Mouse (Mus musculus) left cerebral cortex, postnatal 14 days (tissue): ENCODE results near the gene Lrrc28. TPM values are rescaled to one million over a fixed set of nuclear protein-coding genes. Genes with fewer than 3 reads are reported as not detected.
A peak's percentile ranks its signal among the peaks of the same experiment; 100 is the strongest.

Experiments used
- DNase-seq, 2 experiments: peaks; one replicate each; pipeline ENCODE4 v3.0.0; 2021 to 2022; ENCODE audit warnings: low spot score in 2 of 2, mixed read lengths in 1 of 2
- intact Hi-C: fragments of 180-260 bp; cut with DNase I; formaldehyde crosslinking; loops from one replicate; pipeline ENCODE4 v1.15.1; 2025
- total RNA-seq, 2 experiments: library from RNA; stranded (reverse); gene quantifications; 2 replicates each; pipeline ENCODE4 v1.2.3; 2021

Lrrc28 gene
- total RNA-seq, 2 experiments from 2014 or later, result 34.1 to 34.8 TPM

GRCm38 (mm10) chr7:67608348-67609024 is 36.6 kb downstream of the Lrrc28 start:
- intact Hi-C loops, result no loop called here
- DNase-seq, result no peak

GRCm38 (mm10) chr7:67607669-67608347 is 37.3 kb downstream of the Lrrc28 start:
- intact Hi-C loops, result no loop called here
- DNase-seq, result no peak

- DNase-seq, result no peak
- intact Hi-C loops, result no loop called here
Measured at GRCm38 (mm10) chr7:67606250-67606649, 38.8 kb downstream of the Lrrc28 start.

GRCm38 (mm10) chr7:67605114-67605513 is 40.0 kb downstream of the Lrrc28 start:
- no peak for DNase-seq
- intact Hi-C loops, result no loop called here

- intact Hi-C loops, result no loop called here
- DNase-seq, result peak; percentile 76 to 91
Measured at GRCm38 (mm10) chr7:67598050-67598449, 47.0 kb downstream of the Lrrc28 start.

GRCm38 (mm10) chr7:67596961-67597360 is 48.1 kb downstream of the Lrrc28 start:
- no peak for DNase-seq
- intact Hi-C loops, result no loop called here

- intact Hi-C loops, result no loop called here
- DNase-seq, result no peak
Measured at GRCm38 (mm10) chr7:67596322-67596721, 48.7 kb downstream of the Lrrc28 start.

GRCm38 (mm10) chr7:67593902-67594301 is 51.2 kb downstream of the Lrrc28 start:
- DNase-seq, result no peak
- intact Hi-C loops, result no loop called here

- no peak for DNase-seq
- intact Hi-C loops, result no loop called here
Measured at GRCm38 (mm10) chr7:67592670-67593069, 52.4 kb downstream of the Lrrc28 start.

GRCm38 (mm10) chr7:67588743-67589142 is 56.3 kb downstream of the Lrrc28 start:
- no peak for DNase-seq
- intact Hi-C loops, result no loop called here

- intact Hi-C loops, result no loop called here
- DNase-seq, result no peak
Measured at GRCm38 (mm10) chr7:67586479-67586878, 58.6 kb downstream of the Lrrc28 start.

- intact Hi-C loops, result no loop called here
- no peak for DNase-seq
Measured at GRCm38 (mm10) chr7:67583852-67584251, 61.2 kb downstream of the Lrrc28 start.

- peak in 1 of 2 experiments; percentile 34 for DNase-seq
Measured at GRCm38 (mm10) chr7:67578783-67579482, 66.1 kb downstream of the Lrrc28 start.

GRCm38 (mm10) chr7:67578044-67578443 is 67.0 kb downstream of the Lrrc28 start:
- intact Hi-C loops, result no loop called here
- no peak for DNase-seq

More at GRCm38 (mm10) chr7:67578783-67579482, 66.1 kb downstream of the Lrrc28 start:
- intact Hi-C loops, result no loop called here

GRCm38 (mm10) chr7:67566510-67567237 is 78.4 kb downstream of the Lrrc28 start:
- DNase-seq, result no peak
- intact Hi-C loops, result no loop called here

- DNase-seq, result no peak
- intact Hi-C loops, result no loop called here
Measured at GRCm38 (mm10) chr7:67565132-67565531, 79.9 kb downstream of the Lrrc28 start.

- intact Hi-C loops, result no loop called here
- DNase-seq, result no peak
Measured at GRCm38 (mm10) chr7:67562176-67562575, 82.9 kb downstream of the Lrrc28 start.

GRCm38 (mm10) chr7:67559486-67559885 is 85.6 kb downstream of the Lrrc28 start:
- intact Hi-C loops, result no loop called here

GRCm38 (mm10) chr7:67558230-67558629 is 86.8 kb downstream of the Lrrc28 start:
- intact Hi-C loops, result no loop called here
- no peak for DNase-seq

More at GRCm38 (mm10) chr7:67559486-67559885, 85.6 kb downstream of the Lrrc28 start:
- DNase-seq, result no peak

GRCm38 (mm10) chr7:67554863-67555262 is 90.2 kb downstream of the Lrrc28 start:
- intact Hi-C loops, result no loop called here
- DNase-seq, result no peak
